Mouse (Mus musculus): ENCODE results near the gene Ints6. TPM values are rescaled to one million over a fixed set of nuclear protein-coding genes. Genes with fewer than 3 reads are reported as not detected.
"Not testable (repeated sequence)": the region's sequence is repeated elsewhere in the genome, so short reads cannot be mapped to it uniquely, and the experiment has no call there.

Gene Ints6
- total RNA-seq, 2 experiments from 2014 or later, result 36.8 to 37.3 TPM

DNA sequence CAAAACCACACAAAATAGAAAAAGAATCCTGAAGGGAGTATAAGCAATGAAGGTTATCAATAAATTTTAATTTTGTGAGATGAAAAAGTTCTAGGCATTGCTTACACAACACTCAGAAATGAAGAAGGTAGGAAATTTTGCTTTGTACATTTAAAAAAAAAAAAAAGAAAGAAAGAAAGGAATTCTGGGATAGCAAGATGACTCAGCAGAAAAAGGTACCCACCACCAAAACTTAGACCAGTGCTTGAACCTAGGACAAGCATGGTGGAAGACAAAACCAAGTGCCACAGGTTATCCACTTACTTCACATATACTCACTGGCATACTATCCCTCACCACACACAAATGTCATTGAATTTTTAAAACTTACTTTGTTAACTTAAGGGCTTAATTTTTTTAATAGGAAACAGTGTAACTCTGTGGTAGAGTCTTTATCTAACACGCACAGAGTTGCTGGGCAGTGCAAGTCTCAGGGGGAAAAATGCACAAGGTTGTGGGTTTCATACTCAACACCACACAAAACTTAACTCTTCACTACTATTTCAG lies 5.8 kb downstream of the Ints6 start:
- DNase-seq (ENCODE audit: low spot score in 2 of 2), result no peak

DNA sequence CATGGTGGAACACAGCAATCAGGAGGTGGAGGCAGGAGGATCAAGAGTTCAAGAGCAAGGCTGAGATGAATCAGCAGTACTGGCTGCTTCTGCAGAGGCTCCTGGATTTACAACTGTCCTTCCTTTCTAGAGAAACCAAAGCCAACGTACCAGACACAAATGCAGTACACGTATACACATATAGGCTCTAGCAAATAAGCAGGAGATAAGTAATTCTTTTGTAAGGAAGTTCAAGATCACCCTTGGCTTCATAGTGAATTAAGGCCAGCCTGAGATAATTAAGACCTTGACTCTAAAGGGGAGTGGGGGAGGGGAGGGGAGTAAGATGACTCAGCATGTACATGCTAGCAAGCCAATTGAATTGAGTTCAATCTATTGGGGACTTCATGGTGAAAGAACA lies 9.5 kb downstream of the Ints6 start:
- no peak for DNase-seq (ENCODE audit: low spot score in 2 of 2)

DNA sequence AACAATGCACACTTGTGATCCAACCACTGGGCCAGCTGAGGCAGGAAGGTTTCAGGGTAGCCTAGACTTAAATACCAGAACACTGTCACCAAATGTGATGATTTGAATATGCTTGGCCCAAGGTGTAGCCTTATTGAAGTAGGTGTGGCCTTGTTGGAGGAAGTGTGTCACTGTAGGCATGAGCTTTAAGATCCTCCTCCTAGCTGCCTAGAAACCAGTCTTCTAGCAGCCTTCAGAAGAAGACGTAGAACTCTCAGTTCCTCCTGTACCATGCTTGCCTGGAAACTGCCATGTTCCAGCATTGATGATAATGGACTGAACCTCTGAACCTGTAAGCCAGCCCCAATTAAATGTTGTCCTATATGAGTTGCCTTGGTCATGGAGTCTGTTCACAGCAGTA lies 25.3 kb downstream of the Ints6 start:
- no peak for DNase-seq (ENCODE audit: low spot score in 2 of 2)

DNA sequence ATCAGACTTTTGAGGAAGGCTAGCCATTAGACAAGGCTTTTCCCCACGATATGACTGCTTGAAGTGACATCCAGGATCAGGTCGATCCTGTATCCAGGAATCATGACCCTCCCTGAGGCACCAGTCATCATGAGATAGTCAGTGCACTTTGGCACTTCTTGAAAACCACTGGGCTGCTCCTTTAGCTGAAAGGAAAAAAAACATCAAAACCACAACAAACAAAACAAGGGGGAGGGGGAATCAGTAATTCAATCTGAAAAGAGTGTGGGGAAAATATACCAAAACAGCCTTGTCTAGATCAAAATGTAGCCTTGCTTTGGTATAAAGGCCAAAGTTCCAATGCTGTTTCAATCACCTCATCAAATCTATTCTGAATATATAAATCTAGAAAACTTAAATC lies 27.3 kb downstream of the Ints6 start:
- no peak for DNase-seq (ENCODE audit: low spot score in 2 of 2)

DNA sequence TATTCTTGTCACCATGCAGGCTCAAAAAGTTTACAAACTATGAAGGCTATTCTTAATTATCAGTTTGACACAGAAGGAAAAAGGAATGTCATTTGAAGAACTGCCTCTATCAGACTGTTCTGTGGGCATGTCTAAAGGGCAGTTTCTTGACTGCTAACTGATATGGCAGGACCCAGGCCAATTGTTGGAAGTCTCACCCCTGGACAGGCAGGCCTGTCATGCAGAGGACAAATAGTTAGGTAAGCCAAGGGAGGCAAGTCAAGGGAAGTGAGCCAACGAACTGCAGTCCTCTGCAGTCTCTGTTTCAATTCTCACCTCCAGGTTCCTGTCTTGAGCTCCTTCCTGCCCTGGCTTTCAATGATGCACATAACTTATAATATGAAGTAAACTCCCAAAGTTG lies 29.1 kb downstream of the Ints6 start:
- DNase-seq (ENCODE audit: low spot score in 2 of 2), result no peak

DNA sequence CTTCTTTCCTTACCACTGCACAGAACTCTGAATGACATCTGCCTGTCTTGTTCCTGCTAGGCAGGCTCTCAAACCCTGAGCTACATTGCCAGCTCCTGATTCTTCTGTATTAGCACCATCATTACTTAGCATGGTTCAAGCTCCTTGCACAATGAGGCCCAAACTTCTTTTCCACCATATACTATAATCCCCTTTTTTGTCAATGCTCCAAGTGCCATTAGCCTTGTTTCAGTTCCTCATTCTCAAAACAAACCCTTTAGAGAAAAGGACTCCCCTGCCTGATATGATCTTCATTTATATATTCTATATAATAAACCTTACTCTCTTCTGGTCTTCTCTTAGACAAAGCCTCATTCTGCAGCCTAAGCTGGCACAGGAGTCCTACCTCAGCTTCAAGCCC lies 36.4 kb downstream of the Ints6 start:
- DNase-seq (ENCODE audit: low spot score in 2 of 2), result no peak

DNA sequence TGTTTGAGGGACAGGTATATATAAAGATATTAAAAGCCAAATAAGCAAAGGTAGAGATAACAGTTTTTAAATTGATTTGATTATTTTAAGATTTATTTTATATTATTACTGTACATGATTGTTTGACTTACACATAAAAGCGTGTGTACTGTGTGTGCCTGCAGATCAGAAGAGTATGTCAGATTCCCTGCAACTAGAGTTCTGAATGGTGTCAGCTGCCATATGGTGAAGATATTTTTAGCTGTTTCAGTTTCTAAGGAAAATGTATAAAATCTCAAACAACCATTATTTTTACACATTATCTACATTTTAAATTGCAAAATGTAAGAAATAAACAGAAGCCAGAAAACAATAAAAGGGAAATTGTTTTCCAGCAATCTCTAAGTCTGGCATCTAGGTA lies 39.3 kb downstream of the Ints6 start:
- no peak for DNase-seq (ENCODE audit: low spot score in 2 of 2)

DNA sequence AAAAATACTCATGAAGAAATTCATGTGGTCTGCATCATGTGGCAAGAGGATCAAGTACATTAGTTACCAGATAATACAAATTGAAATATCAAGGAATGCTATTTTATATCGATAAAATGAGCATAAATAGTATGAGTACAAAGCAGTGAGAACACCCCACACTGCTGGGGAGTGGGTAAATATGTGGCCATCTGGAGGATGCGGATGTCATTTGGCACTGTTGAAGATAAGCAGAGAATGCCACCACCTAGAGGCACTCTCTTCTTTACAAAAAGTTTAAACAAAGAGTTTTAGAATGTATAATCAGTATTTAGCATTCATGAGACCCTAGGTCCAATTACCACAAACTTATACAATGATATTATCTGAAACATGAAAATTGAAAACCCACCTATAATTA lies 42.8 kb downstream of the Ints6 start:
- DNase-seq (ENCODE audit: low spot score in 2 of 2), result no peak

DNA sequence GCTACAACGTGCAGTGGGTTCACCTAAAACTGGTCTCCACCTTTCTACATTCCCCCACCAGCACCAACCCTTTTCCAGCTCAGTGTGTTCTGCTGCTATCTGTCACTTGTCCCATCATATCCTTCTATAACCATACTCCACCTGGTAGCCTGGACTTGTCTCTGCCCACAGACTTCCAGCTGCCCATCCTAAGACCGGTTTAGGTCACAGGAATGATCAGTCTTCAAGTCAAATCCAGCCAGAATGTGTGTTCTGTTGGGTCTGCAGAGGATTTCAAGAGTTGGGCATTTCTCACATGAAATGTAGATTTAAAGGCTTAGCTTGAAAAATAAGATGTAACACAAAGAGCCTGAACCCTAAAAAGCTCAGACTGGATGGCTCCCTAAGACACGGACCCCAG lies 87.3 kb downstream of the Ints6 start:
- no peak for DNase-seq (ENCODE audit: low spot score in 2 of 2)

DNA sequence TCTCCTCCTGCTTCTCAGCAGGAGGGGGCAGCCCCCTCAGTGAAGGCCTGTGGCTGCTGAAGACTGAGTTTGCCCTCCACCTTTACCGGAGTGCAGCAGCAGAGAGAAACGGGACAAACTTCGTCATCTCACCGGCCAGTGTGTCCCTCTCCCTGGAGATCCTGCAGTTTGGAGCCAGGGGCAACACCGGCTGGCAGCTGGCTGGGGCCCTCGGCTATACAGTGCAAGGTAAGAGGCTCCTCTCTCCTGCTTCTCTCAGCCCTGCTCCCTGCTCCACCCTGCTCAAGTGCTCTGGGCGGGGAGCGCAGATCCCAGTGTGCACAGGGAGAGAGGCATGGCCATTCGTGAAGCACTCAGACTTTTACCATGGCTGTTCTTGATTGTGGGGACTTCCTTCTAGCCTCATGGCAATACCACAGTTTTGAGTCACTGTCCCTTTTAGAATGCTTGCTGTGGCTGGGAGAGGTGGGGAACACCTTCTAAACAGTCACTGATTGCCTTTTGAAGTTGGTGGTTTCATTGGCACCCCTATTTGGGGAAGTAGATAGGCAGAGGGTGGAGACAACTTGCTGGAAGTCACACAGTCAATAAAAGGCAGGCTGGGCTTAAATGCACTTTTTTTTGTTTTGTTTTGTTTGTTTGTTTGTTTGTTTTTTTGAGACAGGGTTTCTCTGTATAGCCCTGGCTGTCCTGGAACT lies 95.8 kb downstream of the Ints6 start:
- no peak for DNase-seq (ENCODE audit: low spot score in 2 of 2)

DNA sequence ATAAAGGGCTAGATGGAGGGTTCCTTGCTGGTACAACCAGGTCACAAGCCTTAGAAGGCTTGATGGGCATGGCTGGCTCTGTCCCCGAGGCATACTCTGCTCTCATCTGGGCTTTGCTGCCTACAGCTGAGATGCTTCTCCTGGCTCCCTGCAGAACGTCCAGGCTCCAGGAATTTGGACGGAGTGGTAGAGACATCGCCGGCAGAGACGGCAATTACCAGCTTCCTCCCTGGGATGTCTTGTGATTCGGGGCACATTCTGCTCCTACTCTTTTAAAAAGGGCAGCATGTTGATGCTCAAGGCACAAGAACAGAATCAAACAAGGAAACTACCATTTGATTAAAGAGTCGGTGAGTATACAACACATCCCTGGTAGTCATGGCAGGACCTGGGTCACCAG lies 97.6 kb downstream of the Ints6 start, which contains the start of gene Serpine3:
TSS of gene Serpine3 (plus strand) at position 301 of the 400 bp plus-strand sequence.
- no peak for DNase-seq (ENCODE audit: low spot score in 2 of 2)

DNA sequence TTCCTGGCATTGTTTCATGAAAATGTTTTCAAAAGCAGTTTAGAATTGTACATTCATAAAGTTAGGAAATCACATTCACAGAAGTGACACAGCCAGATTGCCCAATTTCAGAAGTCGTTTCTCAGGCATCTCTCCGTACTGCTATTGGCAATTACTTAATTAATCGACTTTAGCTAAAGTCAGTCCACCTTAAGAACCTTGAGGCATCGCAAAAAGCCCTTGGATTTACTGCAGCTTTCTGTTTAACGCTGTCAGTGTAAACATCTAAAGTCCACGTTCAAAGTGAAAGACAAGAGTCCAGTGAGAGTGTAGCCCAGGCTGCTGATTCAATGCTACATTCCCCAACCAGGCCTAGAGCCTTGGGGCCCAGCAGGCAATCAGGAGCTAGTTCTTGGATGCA lies 98.6 kb downstream of the Ints6 start:
- DNase-seq (ENCODE audit: low spot score in 2 of 2), result no peak

DNA sequence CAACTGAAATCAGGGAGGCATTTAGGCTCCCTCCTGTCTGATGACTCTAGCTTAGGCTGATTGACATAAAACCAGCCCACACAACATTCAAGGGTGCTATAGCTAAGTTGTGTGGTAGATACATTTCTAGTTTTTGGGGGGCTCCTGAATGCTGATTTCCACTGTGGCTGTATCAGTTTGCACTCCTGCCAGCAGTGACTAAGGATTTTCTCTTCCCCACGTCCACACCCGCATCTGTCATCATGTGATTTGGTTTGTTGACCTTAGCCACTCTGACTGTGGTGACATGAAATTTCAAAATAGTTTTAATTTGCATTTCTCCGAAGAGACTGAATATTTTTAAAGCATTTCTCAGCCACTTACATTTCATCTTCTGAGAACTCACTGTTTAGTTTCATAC lies 103.5 kb downstream of the Ints6 start:
- no peak for DNase-seq (ENCODE audit: low spot score in 2 of 2)

DNA sequence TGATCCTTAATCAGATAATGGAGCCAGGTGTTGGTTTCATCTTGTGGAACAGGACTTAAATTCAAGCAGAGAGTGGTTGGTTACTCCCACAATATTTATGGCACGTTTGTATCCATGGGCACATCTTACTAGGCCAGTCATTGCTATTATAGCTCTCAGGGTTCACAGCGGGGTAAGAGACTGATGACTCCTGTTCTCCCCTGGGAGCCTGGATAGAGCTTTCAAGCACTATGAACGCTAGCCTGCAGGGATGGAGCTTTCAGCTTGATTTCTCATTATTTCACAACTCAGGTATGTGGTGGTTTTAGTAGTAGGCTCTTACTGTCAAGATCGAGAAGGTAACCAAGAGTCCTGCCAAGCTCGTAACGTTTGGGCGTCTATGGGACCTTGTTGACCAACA lies 105.0 kb downstream of the Ints6 start:
- no peak for DNase-seq (ENCODE audit: low spot score in 2 of 2)

DNA sequence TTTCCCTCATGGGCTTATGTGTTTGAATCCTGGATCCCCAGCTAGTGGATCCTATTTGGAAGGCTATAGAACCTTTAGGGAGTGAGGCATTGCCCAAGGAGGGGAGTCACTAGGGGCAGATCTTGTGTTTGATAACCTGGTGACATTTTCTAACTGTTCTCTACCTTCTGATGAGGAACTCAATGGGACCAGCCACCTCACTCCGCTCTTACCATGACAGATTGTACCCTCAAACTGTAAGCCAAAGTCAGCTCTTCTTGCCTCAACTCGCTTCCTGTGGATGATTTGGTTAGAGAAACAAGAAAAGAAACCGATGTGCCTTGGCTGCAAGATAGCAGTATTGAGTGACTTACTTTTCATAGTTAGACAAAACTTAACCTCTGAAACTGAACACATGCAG lies 109.2 kb downstream of the Ints6 start:
- DNase-seq (ENCODE audit: low spot score in 2 of 2), result no peak

DNA sequence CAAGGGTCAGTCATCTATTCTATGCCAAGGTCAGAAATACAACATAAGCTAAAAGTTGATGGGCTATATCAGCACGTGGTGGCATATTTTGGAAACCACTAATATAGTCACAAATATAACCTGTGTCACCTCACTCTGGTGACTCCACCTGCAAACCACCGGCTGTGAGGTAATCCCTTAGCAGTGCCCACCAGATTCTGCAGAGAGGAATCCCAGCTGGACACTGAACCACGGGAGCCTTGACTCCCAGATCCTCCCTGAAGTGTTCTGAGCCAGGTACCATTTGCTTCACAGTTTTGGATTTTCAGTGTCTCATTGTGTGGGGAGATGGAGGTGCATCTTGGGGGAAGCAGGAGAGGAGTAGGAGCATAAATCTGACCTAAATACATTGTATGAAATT lies 110.6 kb downstream of the Ints6 start:
- DNase-seq (ENCODE audit: low spot score in 2 of 2), result no peak

DNA sequence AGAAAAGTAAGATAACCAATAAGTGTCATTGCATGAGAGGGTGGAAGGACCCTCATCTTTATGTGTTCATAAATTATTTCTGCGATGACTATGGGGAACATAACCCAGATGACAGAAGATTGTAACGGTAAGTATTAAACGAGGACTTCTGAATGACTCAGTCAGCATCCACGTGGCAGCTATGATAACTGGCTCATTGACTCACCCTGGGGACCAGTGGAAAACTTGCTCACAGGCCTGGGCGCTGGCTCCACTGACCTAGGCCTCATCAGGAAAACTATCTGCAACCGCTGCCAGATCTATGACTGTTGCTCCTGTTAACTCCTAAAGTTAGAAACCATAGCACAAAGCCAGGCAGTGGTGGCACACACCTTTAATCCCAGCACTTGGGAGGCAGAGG lies 112.6 kb downstream of the Ints6 start:
- no peak for DNase-seq (ENCODE audit: low spot score in 2 of 2)

DNA sequence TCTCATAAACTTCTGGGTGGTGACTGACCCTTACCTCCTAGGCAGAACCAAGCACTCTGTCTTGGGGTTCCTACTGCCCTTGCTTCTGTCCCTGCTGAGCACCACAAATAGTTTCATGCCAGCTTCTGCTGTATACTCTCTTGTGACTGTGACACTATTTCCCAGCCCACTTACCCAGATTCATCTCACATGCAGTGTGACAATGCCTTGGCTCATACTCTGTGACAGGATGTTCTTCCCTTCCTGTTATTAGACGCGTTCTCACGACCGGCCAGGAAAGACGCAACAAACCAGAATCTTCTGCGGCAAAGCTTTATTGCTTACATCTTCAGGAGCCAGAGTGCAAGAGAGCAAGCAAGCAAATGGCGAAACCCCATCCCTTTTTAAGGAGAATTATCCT lies 118.6 kb downstream of the Ints6 start:
- DNase-seq (ENCODE audit: low spot score in 2 of 2), result not testable (repeated sequence)

DNA sequence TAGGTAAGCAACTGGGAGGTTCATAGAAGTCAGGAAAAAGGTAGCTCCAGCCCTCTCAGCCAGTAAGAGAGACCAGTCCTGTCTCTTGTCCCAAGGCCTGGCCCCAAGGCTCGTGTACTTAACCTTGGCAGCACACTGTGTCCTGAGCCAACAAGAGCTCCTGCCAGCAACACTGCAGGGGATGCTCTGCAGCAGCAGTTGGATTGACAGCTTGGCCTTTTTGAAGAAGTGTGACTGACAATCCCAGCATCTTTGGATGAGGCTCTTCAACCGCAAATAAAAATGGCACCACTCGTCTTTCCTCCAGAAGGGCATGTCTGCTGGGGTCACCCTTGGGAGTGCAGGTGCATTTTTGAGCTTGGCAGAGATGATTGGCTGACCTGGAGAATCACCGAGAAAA lies 120.6 kb downstream of the Ints6 start:
- no peak for DNase-seq (ENCODE audit: low spot score in 2 of 2)

DNA sequence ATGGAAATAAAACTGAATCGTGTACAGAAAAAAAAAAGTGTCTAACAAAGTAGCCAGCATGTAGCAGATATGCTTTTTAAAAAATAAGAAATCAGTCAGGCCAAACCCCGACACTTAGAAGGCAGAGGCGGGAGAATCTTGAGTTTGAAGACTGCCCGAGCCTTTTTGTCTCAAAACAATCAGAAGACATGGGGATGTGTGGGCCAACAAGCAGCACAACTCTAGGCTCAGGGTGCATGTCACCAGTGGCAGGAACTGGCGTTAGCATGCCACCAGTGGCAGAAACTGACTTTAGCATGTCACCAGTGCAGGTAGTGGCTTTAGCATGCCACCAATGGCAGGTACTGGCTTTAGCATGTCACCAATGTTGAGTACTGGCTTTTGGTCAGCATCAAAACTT lies 121.4 kb downstream of the Ints6 start:
- no peak for DNase-seq (ENCODE audit: low spot score in 2 of 2)

DNA sequence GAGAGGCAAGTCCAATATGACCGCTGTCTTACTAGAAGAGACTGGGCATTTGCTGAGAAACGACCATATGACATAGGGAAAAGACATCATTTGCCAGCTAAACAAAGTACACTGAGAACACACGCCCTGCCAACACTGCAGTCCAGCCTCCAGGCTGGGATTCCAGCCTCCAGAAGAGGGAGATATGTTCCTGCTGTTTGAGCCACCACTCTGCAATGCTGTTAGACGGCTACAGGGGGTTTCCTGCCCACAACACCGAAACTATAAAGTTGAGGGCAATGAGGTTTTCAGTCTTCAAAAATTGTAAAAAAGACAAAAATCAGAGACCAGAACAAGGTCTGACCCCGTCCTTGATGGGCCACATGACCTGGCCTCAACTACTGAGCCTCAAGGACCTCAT lies 121.9 kb downstream of the Ints6 start:
- DNase-seq (ENCODE audit: low spot score in 2 of 2), result no peak

DNA sequence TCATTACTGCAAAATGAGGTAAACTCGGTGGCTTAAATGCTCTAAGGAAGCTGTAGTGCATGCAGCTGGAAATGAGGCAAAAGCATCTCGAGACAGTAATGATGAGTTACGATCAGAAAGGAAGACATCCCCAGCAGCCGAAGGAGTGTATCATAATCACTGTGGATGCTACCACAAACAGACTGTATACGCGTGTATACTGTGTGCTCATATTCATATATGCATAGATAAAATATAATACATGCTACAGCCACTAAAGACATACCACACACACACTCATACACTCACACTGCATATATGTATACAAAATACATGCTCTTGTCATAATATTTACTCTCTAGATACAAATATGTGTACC lies 122.6 kb downstream of the Ints6 start:
- DNase-seq (ENCODE audit: low spot score in 2 of 2), result no peak

All from layer of hippocampus, postnatal 10 days (tissue).